Mouse (Mus musculus): ENCODE data around the gene Klhl41.

- TF ChIP-seq CTCF (IDR thresholded peaks at IDR 0.05) (no peak), EP300 (IDR thresholded peaks at IDR 0.05) (no peak)
These were observed 52.3 kb downstream of the Klhl41 start, which contains the start of gene Ppig for GRCm38 (mm10) chr2:69722273-69722649.

Measured in lung, postnatal 0 days (tissue).